Mouse (Mus musculus) liver, embryonic 14.5 days (tissue): ENCODE data around the gene Aak1.

Experiments used
- CTCF ChIP-seq: IDR thresholded peaks from 2 replicates; pipeline ENCODE4 v1.5.1; 2016; ENCODE audit warnings: antibody characterized with exemption, low read depth, control low read depth
- EP300 ChIP-seq: IDR thresholded peaks from 2 replicates; pipeline ENCODE4 v1.6.1; 2016; ENCODE audit warnings: antibody characterized with exemption, low read depth

DNA sequence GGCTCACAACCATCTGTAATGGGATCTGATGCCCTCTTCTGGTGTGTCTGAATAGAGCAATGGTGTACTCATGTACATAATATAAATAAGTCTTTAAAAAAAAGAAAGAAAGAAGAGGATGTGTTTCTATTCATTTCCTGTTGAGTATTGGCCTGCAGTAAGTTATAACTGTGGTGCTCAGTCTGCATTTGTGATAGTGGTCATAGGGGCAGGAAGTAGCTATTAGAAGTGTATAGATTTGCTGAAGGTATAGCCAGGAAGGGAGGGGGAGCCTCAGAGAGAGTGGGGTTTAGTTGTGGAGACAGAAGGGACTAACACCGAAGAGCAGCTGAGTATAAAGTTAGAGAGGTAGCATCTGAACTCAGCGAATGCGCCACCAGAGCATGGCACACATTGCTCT, 15.0 kb downstream of the Aak1 start:
- TF ChIP-seq EP300 (no peak), CTCF (no peak)
